Mouse (Mus musculus) yolk sac, embryonic 10.5 days (tissue): ENCODE data around the gene Irf2.

Experiments used
- DNase-seq: peaks from one replicate; pipeline ENCODE4 v3.0.0-alpha.2; 2017; ENCODE audit warnings: low spot score

Gene Irf2

GRCm38 (mm10) chr8:46882743-46883142, 143.2 kb downstream of the Irf2 start:
- DNase-seq: peak; percentile 36

GRCm38 (mm10) chr8:46883232-46884000, 143.9 kb downstream of the Irf2 start:
- no peak for DNase-seq

GRCm38 (mm10) chr8:46885786-46886185, 146.3 kb downstream of the Irf2 start:
- DNase-seq: no peak

- DNase-seq: no peak
Measured at GRCm38 (mm10) chr8:46886216-46886615, 146.7 kb downstream of the Irf2 start.

- DNase-seq: no peak
Measured at GRCm38 (mm10) chr8:46887396-46887795, 147.9 kb downstream of the Irf2 start.

GRCm38 (mm10) chr8:46888575-46888974, 149.0 kb downstream of the Irf2 start:
- DNase-seq: no peak

- no peak for DNase-seq
Measured at GRCm38 (mm10) chr8:46890241-46890640, 150.7 kb downstream of the Irf2 start.

GRCm38 (mm10) chr8:46892511-46893273, 153.2 kb downstream of the Irf2 start:
- peak; percentile 57 for DNase-seq

GRCm38 (mm10) chr8:46894385-46894784, 154.9 kb downstream of the Irf2 start:
- DNase-seq: no peak

GRCm38 (mm10) chr8:46896005-46896404, 156.5 kb downstream of the Irf2 start:
- DNase-seq: no peak

GRCm38 (mm10) chr8:46896704-46897103, 157.2 kb downstream of the Irf2 start:
- no peak for DNase-seq
